Mouse (Mus musculus) forebrain, embryonic 14.5 days (tissue): ENCODE data around the gene Cacna2d2. TPM values are rescaled to one million over a fixed set of nuclear protein-coding genes. Genes with fewer than 3 reads are reported as not detected.

Experiments
- ATAC-seq: fragments of 200-750 bp; cut with Nextera tagmentation; 2 replicates; pipeline ENCODE4 v1.8.0; 2017; ENCODE audit warnings: mild to moderate bottlenecking, moderate library complexity
- DNase-seq: peaks from one replicate; pipeline ENCODE4 v3.0.0-alpha.2; 2015; ENCODE audit warnings: low spot score
- H3K27ac ChIP-seq: fragments of 300-500 bp; sonication (generic); 2 replicates; pipeline ENCODE4 v1.5.1; 2014; ENCODE audit warnings: low read depth, mild to moderate bottlenecking, control low read depth, low read length, moderate library complexity
- H3K27me3 ChIP-seq: fragments of 300-500 bp; sonication (generic); replicated peaks from 2 replicates; pipeline ENCODE4 v1.6.1; 2014; ENCODE audit warnings: low read length, control low read depth, mixed read lengths; ENCODE audit not compliant: control insufficient read depth, insufficient read depth
- H3K36me3 ChIP-seq: fragments of 300-500 bp; sonication (generic); 2 replicates; pipeline ENCODE4 v1.6.1; 2014; ENCODE audit warnings: low read length, control low read depth; ENCODE audit not compliant: control insufficient read depth, insufficient read depth
- H3K4me1 ChIP-seq: fragments of 300-500 bp; sonication (generic); 2 replicates; pipeline ENCODE4 v1.6.1; 2014; ENCODE audit warnings: antibody characterized with exemption, low read length, control low read depth; ENCODE audit not compliant: control insufficient read depth, insufficient read depth
- H3K4me2 ChIP-seq: fragments of 300-500 bp; sonication (generic); 2 replicates; pipeline ENCODE4 v1.6.1; 2014; ENCODE audit warnings: mild to moderate bottlenecking, control low read depth, low read length
- H3K4me3 ChIP-seq: fragments of 300-500 bp; sonication (generic); 2 replicates; pipeline ENCODE4 v1.5.1; 2014; ENCODE audit warnings: low read depth, low read length, control low read depth
- H3K9ac ChIP-seq: fragments of 300-500 bp; sonication (generic); 2 replicates; pipeline ENCODE4 v1.6.1; 2014; ENCODE audit warnings: mild to moderate bottlenecking, low read length, control low read depth, moderate library complexity
- H3K9me3 ChIP-seq: fragments of 300-500 bp; sonication (generic); replicated peaks from 2 replicates; pipeline ENCODE4 v1.6.1; 2016; ENCODE audit warnings: low read length, control low read depth, mixed read lengths; ENCODE audit not compliant: control insufficient read depth
- WGBS: fragments of 180-500 bp; shearing (Covaris S2); extraction: QIAGEN DNeasy Blood & Tissue Kit; methylation state at CpG from one replicate; pipeline ENCODE4 v1.1.7; 2014; 5-methylcytosine and 5-hydroxymethylcytosine counted together
- polyA plus RNA-seq: library from polyadenylated mRNA; unstranded; fragments of >200 nt; fragmentation: Nextera tagmentation; extraction: Ambion mirVana; gene quantifications from 2 replicates; pipeline ENCODE4 v1.2.1, GENCODE M21; 2014

The Cacna2d2 gene
- polyA plus RNA-seq, 1 experiment from 2014 or later, result 4.2 TPM

DNA sequence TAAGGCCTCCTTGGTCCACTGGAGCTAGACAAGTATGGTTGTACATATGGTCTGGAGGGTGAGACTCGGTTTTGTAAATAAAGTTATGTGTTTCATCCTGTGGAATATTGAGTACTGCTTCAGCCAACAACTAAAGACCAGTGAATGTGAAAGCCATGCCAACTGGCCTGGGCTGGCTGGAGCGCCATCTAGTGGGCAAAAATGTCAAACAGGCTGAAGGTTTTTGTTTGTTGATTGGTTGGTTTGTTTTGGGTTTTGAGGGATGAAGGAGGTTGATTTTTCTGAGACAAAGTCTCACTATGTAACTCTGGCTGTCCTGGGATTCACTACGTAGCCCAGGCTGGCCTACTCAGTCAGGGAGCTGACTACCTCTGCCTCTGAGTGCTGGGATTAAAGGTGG is 146.2 kb downstream of the Cacna2d2 start:
- Histone ChIP-seq H3K4me1 (peaks cover 23% of the 10 kb centered on the region), H3K36me3 (peaks cover 12% of the 10 kb centered on the region), H3K4me2 (no peak overlapping the region), H3K9me3 (no peaks in the 10 kb centered on the region), H3K27me3 (peaks cover 4% of the 10 kb centered on the region; the same call in 1 of the 2 replicates), H3K4me3 (no peak overlapping the region), H3K27ac (no peak overlapping the region; the same call in 1 of the 2 replicates), H3K9ac (no peak overlapping the region)
- ATAC-seq, result no peak
- WGBS, result 7% methylated on average over 3 of the region's 3 CpGs
- DNase-seq, result peak; percentile 73

DNA sequence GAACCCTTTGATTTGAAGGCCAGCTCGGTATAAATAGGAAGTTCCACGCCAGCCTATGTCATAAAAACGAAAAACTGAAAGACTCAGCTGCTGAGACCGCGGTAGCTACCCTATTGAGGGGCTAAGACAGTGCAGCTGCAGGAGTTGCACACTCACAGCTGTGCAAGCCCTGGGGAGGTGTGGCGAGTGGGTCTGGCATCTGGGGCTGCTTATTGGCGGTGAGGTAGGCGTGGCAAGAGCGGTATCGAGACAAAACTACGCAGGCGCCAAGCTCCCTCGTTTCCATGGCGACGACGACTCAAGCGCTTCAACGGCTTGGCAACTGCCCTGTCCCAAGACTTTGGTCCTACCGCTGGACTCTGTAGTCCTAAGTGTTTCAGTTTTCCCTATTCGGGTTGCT is 147.6 kb downstream of the Cacna2d2 start, which contains the start of gene Zmynd10:
Gene Zmynd10, plus strand, starts transcription at position 273 of the 400 bp plus-strand sequence.
- H3K9me3 ChIP-seq, result no peaks in the 10 kb centered on the region

GRCm38 (mm10) chr9:107547957-107548356 is 148.5 kb downstream of the Cacna2d2 start:
- ATAC-seq (no peak), DNase-seq (no peak)
- Histone ChIP-seq H3K9ac (no peak overlapping the region), H3K4me2 (no peak overlapping the region), H3K27me3 (peaks cover 28% of the 10 kb centered on the region), H3K27ac (no peak overlapping the region), H3K4me3 (no peak overlapping the region), H3K9me3 (no peaks in the 10 kb centered on the region), H3K36me3 (peaks cover 12% of the 10 kb centered on the region), H3K4me1 (peaks cover 18% of the 10 kb centered on the region)
- WGBS, result 79% methylated on average over 5 of the region's 5 CpGs

More for the DNA sequence above, 147.6 kb downstream of the Cacna2d2 start, which contains the start of gene Zmynd10:
- peak within 1 kb of the TSS; percentile 44; the same call in 1 of the 2 replicates for H3K27ac ChIP-seq
- peak within 1 kb of the TSS; percentile 33; the same call in 1 of the 2 replicates for H3K9ac ChIP-seq
- peaks cover 25% of the 10 kb centered on the region for H3K4me1 ChIP-seq
- ATAC-seq (peak; percentile 63), DNase-seq (peak; percentile 95)
- H3K27me3 ChIP-seq, result peaks cover 18% of the 10 kb centered on the region
- WGBS, result 3% methylated on average over 20 of the region's 20 CpGs
- H3K4me2 ChIP-seq, result peak within 1 kb of the TSS; percentile 44
- H3K4me3 ChIP-seq, result peak within 1 kb of the TSS; percentile 4; the same call in 1 of the 2 replicates
- H3K36me3 ChIP-seq, result peaks cover 12% of the 10 kb centered on the region

DNA sequence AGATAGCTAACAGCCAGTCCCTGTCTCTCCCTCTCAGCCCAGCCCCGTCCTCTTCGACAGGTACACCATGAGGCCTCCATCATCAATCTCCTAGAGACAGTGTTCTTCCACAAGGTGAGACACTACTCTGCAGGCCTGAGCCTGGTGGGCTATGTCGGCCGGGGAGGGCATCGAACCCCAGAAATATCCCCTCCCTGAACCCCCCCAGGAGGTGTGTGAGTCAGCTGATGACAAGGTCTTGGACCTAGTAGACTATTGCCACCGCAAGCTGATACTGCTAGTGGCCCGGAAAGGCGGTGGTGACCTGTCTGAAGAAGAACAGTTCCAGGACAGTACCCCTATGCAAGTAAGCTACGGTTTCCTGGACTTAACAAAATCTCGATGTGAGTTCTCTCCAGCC is 149.4 kb downstream of the Cacna2d2 start:
- H3K4me1 ChIP-seq, result peaks cover 25% of the 10 kb centered on the region
- DNase-seq (no peak), ATAC-seq (no peak)
- WGBS, result 92% methylated on average over 10 of the region's 10 CpGs
- no peaks in the 10 kb centered on the region for H3K9me3 ChIP-seq
- no peak overlapping the region for H3K27ac ChIP-seq
- H3K27me3 ChIP-seq, result peaks cover 30% of the 10 kb centered on the region
- no peak overlapping the region for H3K4me2 ChIP-seq
- peaks cover 11% of the 10 kb centered on the region for H3K36me3 ChIP-seq
- no peak overlapping the region for H3K9ac ChIP-seq
- no peak overlapping the region for H3K4me3 ChIP-seq

DNA sequence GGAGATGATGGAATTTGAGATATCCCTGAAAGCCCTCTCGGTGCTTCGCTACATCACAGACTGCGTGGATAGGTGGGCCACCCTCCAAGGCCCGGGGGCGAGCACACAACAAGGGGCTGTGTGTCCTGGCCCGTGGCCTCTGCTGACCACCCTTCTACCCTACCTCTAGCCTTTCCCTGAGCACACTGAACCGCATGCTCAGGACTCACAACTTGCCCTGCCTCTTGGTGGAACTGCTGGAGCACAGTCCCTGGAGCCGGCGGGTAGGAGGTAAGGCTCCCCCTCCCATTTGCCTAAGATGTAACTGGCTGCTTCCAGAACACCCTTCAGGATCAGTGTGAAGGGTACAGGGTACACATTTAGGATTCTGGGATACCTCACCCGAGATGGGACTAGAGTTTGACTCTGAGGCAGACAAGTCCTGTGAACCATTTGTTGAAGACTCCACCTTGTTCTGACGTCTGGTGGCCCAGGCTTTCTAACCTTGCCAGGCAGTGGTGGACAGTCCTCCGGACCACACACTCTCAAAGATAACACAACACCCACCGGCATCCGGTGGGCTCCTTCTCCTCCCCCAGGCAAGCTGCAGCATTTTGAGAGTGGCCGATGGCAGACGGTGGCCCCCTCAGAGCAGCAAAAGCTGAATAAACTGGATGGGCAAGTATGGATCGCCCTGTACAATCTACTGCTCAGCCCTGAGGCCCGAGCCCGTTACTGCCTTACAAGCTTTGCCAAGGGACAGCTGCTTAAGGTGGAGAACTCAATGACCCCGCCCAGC is 150.1 kb downstream of the Cacna2d2 start:
- DNase-seq (no peak), ATAC-seq (no peak)
- peaks cover 30% of the 10 kb centered on the region for H3K27me3 ChIP-seq
- no peak overlapping the region for H3K4me3 ChIP-seq
- H3K27ac ChIP-seq, result no peak overlapping the region
- H3K9me3 ChIP-seq, result no peaks in the 10 kb centered on the region
- no peak overlapping the region for H3K4me2 ChIP-seq
- H3K4me1 ChIP-seq, result peaks cover 26% of the 10 kb centered on the region
- no peak overlapping the region for H3K9ac ChIP-seq
- 89% methylated on average over 20 of the region's 20 CpGs for WGBS
- peaks cover 4% of the 10 kb centered on the region for H3K36me3 ChIP-seq

- Histone ChIP-seq H3K9ac (no peak overlapping the region), H3K27me3 (peaks cover 30% of the 10 kb centered on the region), H3K36me3 (no peaks in the 10 kb centered on the region; the same call in 1 of the 2 replicates), H3K9me3 (no peaks in the 10 kb centered on the region), H3K4me1 (peaks cover 31% of the 10 kb centered on the region), H3K4me3 (peak overlapping the region; percentile 32; the same call in 1 of the 2 replicates), H3K27ac (no peak overlapping the region), H3K4me2 (peak overlapping the region; percentile 89)
- WGBS, result 31% methylated on average over 23 of the region's 23 CpGs
- no peak for ATAC-seq
- DNase-seq, result no peak
These were observed 151.2 kb downstream of the Cacna2d2 start for GRCm38 (mm10) chr9:107550491-107551116.

- 1% methylated on average over 59 of the region's 63 CpGs for WGBS
- ATAC-seq (0 out of 2 replicates have a peak, but pooled peaks have one; percentile 0), DNase-seq (no peak)
- no peaks in the 10 kb centered on the region for H3K9me3 ChIP-seq
- peak within 1 kb of the TSS; percentile 89 for H3K4me2 ChIP-seq
- H3K9ac ChIP-seq, result peak within 1 kb of the TSS; percentile 58
- peaks cover 30% of the 10 kb centered on the region for H3K27me3 ChIP-seq
- no peak within 1 kb of the TSS for H3K27ac ChIP-seq
- H3K36me3 ChIP-seq, result no peaks in the 10 kb centered on the region
- peaks cover 38% of the 10 kb centered on the region for H3K4me1 ChIP-seq
- H3K4me3 ChIP-seq, result peak within 1 kb of the TSS; percentile 32
These were observed 151.9 kb downstream of the Cacna2d2 start, which contains the start of gene Rassf1 for GRCm38 (mm10) chr9:107551117-107551889. TSS of gene Rassf1 (plus strand) at chr9:107551555.

DNA sequence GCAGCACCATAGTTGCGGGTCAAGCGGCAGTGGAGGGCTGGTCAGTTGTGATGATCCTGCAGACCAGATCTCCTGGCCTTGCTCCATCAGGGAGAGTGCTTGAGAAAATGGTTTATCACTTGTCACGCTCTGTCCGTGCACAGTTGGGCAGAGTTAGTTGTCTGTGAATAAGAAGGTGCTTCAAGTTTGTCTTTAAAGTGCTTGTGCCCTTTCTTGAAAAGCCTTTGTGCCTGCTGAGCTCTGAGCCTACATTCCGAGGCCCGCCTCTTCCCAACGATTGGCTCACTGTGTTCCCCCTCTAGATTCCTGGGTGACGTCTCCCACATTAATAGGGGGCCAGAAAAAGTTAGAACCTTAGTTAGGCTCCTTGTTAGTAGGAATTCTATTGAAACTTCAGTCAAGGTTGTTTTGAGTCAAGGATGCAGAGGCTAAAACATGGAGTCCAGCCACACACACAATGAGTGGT is 152.5 kb downstream of the Cacna2d2 start:
- peak overlapping the region; percentile 32 for H3K4me3 ChIP-seq
- 5% methylated on average over 8 of the region's 8 CpGs for WGBS
- no peaks in the 10 kb centered on the region for H3K9me3 ChIP-seq
- peaks cover 30% of the 10 kb centered on the region for H3K27me3 ChIP-seq
- no peak for DNase-seq
- H3K27ac ChIP-seq, result no peak overlapping the region
- peak overlapping the region; percentile 58 for H3K9ac ChIP-seq
- H3K36me3 ChIP-seq, result no peaks in the 10 kb centered on the region; the same call in 1 of the 2 replicates
- peak overlapping the region; percentile 89 for H3K4me2 ChIP-seq
- no peak for ATAC-seq
- H3K4me1 ChIP-seq, result peaks cover 35% of the 10 kb centered on the region
